Mouse (Mus musculus): ENCODE data around the gene Itsn1.

The Itsn1 gene

DNA sequence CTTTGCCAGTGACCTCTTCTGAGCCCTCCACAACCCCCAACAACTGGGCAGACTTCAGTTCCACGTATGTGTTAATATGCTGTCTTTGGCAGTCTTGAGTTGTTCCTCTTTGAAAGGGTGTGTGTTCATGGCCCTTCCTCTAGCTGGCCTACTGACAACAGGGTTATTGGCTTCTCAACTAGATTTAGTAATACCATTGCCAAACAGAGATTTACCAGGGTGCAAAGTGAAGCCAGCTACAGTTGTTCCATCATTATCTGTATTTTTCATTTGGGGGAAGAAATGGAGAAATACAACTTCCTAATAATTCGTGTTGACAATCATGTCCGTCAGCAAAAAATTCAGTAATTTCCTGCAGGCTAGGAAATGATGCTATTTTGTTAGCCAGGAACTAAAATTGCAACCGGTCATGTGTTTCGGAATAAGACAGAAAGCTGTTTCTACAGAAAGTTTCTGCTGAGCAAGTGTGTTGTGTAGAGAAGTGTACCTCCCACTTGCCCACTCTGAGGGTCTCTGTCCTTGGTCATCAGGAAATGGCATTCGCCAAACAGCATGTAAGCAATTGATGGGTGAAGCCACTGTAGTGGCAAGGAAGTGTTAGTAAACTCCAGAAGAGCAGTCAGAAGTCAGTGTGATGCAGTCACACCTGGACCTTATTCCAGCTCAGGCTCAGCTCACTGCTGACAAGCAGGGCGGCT lies 120.0 kb downstream of the Itsn1 start:
- DNase-seq, result no peak

DNA sequence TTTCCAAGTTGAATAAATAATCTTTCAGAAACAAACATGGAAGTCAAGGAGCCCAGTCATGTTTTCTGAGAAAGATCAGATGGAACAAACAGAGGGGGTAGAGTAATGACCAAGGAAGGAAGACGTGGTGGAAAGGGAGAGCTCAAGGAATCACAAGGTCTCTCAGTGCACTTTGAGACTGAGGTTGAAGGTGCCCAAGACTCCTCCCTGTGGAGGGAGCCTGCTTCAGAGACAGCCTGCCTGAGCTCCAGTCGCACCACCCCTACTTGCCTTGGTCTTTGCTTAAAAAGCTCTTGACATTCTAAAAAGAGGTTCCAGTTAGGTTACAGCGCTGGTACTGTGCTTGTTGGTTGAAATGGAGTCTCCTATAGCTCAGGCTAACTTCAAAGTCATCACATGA lies 121.1 kb downstream of the Itsn1 start:
- DNase-seq, result no peak

DNA sequence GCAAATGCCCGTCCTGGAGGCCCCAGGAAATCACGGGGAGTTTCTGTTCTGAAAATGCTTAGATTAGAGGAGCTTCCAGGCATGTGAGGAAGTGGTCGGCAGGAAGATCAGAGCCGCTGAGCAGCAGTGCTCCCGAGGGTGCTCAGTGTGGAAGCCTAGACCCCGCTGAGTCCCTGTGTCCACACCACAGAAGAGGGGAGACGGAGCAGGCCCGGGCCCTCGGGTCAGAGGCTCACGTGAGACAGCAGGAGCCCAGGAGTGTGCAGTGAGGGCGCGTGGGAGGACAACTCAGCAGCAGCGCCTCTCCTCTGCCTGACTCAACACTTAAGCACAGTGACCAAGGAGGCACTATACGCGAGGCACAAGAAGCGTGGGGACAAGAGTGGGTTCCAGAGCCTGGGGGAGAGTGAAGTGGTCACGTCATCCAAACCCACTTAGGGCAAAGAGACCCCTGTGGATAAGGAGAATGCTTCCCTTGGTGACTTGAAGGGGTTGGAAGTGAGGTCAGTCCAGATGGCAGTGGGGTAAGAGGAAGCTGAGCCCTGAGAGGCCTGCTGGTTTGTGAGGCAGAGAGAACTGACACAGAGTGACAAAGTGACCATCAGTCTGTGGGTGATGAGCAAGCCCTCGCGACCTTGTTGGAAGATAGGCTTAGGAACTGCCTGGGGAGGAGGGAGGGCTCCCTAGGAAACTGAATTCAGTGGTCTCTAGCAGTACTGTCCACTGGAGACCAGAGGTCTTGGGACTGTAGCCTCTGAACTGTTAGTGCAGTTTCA lies 122.6 kb downstream of the Itsn1 start:
- DNase-seq, result no peak

DNA sequence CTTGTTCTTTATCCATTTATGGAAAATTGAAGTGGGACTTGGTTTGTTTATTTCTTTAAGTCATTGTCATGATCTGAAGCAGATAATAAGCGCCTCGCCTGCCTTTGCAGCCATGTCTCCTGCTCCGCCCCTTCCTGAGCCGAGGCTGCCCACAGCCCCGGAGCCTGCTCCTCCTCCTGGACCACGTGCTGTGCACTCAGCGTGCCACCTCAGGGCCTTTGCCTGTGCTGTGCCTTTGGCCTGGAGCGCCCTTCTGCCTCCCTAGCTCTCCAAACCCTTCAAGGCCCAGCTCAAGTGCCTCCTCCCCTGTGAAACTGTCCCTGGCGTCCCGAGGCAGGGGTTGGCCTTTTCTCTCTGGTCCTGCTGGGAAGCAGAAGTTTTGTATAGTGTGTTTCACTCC lies 123.7 kb downstream of the Itsn1 start:
- no peak for DNase-seq

DNA sequence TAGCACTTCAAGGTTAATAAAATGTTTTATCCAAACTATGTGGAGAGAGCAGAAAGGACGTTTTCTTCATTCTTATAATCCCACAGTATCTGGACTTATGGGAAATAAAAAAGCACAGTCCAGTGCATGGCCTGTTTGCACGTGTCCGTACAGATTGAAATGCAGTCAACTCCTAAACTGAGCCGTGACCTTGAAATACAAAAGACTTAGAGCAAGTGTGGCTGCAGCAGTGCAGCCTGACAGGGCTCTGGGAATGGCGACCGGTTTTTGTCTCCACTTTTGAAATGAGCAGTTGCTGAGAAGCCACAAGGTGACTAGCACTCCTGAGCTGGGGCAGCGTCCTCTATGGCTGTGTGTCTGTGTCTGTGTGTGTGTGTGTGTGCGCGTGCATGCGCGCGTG lies 124.1 kb downstream of the Itsn1 start:
- DNase-seq, result no peak

DNA sequence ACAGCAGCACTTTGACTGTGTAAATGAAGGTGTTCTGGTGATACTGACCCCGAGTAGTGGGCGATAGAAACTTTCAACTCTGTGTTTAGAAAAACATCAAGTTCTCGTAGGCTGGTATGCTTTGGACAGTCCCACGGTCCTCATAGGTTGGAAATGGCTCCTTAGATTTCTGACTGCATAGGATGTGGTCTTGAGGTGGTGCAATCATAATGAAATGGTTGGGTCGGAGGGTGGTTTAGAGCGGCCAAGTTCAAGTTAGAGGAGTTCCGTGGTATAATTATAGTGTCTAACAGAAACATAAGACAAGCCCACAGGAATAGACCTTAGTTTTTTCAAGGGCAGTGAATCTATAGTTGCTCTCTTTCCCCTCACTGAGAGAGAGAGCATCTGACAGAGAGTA lies 129.6 kb downstream of the Itsn1 start:
- DNase-seq, result no peak

DNA sequence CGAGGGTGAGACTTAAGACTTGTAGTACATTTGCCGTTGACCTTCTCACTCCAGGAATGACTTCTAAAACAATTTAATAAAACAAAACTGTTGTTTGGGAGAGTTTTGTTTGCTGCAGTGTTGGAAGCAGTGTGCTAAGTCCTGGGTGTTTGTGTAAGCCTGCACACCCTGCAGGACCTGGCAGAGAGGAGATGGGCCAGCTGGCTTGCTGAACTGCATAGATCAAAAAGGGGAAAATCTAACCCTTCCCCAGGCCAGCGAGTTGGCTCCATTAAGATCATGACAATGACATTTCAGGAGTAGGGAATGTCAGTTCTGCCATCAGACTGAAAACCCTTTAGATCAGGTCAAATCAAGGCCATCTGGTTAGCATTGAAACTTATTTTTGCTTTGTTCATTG lies 130.1 kb downstream of the Itsn1 start:
- DNase-seq, result no peak

DNA sequence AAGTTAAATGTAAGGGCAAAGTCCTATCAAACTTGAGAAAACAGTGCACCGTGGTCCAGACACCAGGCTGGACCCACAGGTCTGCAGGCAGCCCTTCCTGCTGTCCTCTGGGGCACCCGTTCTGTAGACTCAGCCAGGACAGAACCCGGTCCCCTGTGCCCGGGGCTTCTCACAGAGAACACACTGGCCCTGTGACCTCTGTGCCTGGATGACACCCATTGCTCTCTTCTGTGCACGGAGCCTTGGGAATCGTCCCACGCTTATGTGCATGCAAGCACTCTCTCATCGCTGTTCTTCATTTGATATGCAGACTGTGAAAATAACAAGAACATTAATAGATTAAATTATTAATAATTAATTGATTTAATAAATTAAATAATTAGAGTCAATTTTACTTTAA lies 130.9 kb downstream of the Itsn1 start:
- DNase-seq, result no peak

DNA sequence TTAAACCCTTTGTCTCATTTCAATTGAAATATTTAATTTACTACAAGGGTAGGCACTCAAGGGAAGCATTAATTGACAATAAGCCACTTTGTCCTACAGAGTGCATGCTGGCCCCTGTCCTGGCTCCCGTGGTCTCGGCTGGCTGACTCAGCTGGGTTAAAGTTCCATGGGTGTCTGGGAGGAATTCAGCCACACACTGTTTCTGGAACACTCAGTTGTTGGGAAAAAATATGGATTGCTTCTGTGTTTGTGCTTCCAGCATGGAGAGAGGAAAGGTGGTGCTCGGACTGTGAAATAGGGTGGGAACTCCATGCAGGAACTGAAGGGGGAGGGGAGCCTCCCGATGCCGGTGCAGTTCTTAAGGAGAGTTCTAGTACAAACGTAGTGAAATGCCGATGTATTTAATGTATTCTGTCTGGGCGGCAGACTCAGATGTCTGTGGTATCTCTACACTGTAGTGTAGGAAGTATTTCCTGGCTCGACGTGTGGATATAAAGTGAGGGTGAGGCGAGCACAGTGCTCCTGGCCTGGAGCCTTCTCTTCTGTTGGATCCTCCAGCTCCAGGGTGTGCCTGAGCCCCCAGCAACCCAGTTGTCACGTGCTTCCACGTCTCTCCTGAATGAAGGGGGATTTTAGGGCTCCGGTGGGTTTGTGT lies 131.5 kb downstream of the Itsn1 start:
- no peak for DNase-seq

DNA sequence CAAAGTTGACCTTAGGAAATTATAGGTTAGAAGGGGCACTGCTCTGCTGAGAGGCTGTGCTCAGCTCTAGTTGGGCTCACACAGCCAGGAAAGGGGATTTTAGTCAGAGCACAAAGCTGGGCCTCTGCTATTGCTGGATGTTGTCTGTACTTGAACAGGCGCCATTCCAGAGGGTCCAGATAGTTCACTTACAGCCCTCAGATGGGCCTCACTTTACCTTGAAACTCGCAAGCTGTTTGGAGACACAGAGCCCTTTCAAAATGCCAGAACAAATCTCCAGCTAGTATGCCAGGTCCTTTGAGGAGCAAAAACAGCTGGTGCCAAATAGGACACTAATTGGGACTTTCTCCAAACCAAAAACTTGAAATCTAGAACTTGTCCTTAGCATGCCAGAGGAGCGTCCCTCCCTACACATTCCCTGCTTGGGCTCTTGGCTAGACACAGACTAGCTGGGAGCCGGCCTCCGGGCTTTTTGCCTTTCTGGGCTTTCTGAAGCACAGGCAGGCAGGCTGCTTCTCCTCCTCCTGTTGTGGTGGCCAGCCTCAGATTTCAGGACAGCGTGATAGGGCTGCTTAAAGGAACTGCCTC lies 132.8 kb downstream of the Itsn1 start:
- peak; percentile 65 for DNase-seq

DNA sequence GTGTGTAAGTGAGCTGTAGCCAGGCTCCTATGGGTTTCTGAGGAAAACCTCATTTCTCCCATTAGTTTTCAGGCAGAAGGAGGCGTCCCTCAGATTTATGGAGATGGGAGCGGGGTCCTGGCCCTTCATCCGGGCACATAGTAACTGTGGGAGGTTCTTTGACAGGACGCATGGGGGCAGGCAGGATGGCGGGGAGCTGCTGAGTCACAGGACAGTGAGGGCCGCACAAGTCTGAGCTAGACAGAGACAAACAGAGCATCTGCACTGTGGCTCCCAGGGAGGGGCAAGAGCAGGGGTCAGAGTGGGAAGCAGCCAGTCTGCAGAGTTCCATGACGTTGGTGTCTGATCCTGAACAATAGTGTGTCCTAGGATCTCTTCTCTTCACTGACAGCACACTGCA lies 133.8 kb downstream of the Itsn1 start:
- DNase-seq, result no peak

DNA sequence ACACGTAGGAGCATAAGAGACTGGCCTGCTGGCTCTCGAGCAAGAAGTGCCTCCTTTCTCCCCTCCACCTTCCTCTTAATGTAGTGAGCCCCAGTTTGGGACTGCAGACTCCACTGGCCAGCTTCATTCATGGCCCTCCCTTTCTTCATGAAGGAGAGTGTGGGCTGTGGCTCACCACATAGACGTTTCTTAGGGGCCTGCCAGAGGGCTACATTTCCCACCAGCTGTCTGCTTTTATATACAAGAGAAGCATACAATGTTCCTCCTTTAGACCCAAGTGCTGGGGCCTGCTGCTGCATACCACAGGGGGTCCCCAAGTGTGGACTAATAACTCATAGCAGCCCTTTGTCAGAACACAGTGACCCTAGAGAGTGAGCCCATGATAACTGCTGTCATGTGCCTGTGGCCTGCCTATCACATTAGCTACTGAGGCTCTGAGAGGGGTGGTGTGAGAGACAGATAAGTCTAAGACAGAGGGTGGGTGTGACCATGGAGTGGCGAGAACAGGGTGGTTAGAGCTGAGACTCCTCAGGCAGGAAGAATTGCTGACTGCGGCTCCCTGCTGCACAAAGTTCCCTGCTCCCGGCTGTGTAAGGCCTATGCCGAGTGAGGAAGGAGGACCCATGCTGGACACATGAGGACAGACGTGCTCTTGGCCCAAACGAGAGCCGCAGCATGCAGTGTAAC lies 135.7 kb downstream of the Itsn1 start:
- DNase-seq, result no peak

DNA sequence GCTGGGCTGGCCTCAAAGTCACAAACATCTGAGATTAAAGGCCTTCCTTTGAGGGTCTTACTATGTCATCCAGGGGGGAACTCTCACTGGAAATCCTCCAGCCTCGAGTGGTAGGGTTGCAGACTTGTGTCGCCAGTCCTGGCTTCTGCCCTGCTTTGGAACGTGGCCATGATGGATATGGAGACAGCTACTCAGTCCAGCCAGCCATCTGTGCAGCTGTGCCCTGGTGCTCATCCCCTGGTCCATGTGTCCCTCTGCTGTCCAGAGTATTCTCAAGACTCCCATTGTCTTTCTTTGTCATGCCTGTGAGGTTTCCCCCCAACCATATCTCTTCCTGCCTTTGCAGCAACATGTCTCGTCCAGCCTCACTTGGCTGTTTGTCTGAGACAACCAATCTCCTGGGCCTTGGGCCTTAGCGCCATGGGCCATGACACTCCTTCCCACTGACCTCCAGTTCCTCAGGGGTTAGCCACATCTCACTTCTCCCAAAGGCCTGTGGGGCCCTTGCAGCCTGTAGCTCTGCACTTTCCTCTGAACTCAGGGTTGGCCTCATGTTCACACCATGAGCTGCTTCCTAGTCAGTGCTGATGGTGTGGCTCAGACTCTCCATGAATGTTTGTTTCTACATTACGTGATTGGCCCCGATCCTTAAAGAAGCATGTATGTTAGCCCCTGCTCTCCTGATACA lies 136.6 kb downstream of the Itsn1 start:
- DNase-seq, result no peak

DNA sequence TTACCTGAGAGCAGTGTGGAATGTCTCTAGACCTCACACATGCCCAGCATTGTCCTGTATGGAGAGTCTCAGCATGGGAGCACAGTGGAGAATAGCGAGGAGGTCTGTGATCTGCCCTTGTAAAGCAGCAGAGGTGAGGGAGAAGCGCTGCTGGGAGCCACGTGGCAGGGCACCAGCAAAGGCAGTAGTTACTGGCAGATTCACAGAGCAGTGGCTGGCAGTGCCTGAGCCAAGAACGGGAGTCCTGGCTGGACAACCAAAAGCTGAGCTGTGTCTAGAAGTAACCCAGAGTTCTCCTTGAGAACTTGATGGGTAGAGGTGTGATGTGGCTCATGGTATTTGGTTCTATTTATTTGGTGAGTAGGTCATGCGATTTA lies 137.2 kb downstream of the Itsn1 start:
- DNase-seq, result no peak

DNA sequence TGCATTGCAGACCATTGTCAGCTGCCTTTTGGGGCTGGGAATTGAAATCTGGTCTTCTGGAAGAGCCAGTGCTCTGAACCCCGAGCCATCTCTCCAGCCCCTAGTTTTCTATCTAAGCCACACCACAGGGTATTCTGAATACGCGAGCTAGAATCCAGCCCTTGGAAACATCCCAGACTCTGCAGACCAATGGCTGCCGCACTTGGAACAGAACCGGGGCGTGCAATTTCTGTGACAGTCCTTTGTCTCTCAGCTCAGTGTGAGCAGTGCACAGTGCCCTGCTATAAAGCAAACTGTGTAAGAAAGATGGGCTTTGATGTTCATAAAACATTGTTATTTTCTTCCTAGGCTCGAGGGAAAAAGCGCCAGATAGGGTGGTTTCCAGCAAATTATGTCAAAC lies 138.6 kb downstream of the Itsn1 start:
- DNase-seq, result no peak

DNA sequence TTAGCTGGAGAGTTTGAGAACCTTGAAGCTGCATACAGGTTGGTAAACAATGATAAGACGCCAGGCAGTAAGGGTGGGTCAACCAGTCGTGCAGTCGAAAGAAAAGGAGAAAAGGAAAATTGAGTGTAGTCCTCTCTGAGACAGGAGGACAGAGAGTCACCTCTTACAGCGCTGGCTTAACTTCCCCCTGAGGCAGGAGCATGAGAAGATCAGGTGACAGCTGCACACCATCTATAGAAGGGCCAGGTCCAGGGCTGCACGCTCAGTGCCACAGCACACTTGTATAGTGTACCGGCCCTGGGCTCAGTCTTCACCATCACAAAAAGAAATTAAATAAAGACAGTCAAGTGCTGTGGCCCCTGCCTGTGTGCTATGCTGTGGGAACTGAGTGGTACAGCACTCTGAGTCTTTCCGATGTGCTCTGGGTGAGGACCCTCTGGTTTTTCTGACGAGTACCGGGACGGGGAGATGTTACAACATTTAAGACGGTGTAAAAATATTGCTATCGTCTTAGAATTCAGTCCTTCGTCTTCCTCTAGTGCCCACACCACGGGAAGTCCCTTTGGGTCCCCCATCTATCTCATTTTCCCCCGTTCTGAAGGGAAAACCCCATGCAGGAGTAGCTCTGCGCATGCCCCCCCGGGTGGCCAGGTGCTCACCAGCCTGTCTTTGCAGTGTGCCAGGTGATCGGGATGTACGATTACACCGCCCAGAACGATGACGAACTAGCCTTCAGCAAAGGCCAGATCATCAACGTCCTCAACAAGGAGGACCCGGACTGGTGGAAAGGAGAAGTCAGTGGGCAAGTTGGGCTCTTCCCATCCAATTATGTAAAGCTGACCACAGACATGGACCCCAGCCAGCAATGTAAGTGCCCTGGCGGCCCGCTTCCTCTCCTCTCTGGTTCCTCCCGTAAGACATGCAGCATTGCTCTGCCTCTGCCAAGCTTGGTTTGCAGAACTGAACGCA lies 140.1 kb downstream of the Itsn1 start:
- no peak for DNase-seq

DNA sequence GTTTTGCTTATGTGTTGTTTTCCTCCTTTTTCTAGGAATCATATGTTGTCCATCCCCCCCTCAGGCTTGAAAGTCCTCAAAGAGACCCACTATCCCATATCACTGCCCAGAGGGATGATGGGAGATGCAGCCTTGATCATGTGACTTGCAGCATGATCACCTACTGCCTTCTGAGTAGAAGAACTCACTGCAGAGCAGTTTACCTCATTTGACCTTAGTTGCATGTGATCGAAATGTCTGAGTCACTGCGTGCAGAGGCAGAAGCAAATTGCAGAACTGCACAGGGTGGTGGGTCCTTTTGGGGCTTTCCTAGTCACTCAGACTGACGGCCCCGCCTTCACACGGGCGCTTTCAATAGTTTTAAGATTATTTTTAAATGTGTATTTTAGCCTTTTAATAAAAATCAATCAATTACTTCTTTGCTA lies 141.1 kb downstream of the Itsn1 start:
- DNase-seq, result no peak

DNA sequence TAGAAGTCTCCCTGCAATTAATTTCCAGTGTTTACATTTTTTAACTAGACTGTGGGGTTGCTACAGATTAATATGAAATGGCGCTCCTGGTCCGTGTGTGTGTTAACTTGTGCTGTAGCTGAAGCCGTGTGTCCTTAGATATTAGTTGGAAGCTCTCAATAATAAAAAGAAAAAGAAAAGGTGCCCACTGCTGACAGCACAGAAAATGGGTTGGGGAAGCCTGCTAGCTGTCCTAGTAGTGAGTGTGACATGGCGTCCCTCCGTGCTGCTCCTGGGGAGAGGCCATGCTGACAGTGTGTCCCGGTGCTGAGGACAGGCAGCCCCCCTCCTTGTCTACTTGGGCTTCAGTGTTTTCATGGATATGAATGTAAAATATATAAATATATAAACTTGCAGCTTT lies 142.1 kb downstream of the Itsn1 start:
- no peak for DNase-seq

DNA sequence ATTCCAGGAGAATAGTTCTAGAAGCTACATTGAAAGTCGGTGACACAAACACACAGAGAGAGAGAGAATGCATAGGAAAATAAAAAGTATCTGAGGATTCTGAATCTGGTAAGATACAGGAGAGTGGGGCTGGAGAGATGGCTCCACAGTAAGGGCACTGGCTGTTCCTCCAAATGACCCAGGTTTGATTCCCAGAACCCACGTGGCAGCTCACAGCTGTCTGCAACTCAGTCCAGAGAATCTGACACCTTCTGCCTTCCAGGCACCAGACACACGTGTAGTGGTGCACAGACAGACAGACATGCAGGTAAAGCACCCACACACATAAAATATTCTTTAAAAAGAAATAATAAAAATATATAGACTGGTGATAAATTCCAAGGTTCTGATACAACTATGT lies 144.6 kb downstream of the Itsn1 start:
- no peak for DNase-seq

DNA sequence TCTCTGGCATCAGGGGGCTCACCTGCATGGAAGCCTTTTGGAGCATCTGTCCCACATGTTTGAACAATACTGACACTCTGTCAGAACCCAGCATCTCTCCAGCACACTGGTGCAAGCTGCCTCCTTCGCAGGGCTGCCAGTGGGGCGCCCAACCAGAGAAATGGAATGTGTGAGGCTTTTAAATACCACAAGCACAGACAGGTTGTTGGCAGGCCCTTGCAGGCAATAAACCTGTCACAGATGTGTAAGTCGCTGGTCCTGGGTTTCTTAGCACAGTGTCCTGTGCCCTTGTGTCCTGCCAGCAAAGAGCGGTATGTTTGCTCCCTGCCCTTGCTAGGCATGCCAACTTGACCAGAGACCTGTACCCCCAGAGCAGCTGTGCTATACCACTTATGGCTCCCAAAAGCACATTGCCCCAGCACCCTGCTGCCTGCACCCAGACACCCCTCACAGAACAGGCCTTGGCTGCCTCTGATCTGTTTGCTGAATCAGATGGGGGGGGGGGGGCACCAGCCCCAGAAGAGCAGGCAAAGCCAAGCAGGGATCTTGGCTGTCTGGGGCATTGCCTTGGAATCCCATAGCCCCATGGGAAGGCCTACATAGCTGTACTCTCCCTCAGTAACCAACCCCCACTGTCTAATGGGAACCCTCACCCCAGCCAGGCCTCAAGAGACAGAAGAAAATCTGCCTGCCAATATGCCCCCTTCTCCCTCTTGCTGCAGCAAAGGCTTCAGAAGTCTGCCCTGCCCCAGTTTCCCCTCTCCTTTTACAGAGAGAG lies 146.7 kb downstream of the Itsn1 start:
- DNase-seq, result no peak

DNA sequence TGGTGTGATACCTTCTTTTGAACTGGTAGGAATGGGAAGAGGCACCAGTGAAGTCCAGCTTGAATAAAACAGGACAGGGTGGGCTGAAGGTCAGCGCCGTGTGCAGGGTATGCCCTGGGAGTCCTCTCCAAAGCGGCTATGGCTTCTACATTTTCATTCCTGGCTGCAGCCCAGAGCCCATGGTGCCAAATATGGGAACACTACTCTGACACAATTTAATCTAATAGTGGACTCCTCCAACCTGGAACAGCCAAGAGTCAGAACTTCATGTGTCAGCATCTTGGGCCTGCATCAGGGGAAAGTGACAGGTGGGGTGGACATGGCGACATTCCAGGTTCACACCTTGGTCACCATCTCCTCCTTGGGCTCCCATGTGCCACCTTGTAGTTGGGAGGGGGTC lies 147.4 kb downstream of the Itsn1 start:
- DNase-seq, result no peak
